Mouse (Mus musculus) forebrain, embryonic 11.5 days (tissue): Measurements from ENCODE around the gene Dab1. TPM values are rescaled to one million over a fixed set of nuclear protein-coding genes. Genes with fewer than 3 reads are reported as not detected.

ENCODE experiments used
- ATAC-seq: fragments of 200-750 bp; cut with Nextera tagmentation; replicated peaks from 2 replicates; pipeline ENCODE4 v1.8.0; 2017; ENCODE audit warnings: moderate TSS enrichment; ENCODE audit not compliant: low FRiP score
- DNase-seq: peaks from one replicate; pipeline ENCODE4 v3.0.0-alpha.2; 2017; ENCODE audit warnings: low spot score
- H3K27ac ChIP-seq: fragments of 300-500 bp; sonication (generic); 2 replicates; pipeline ENCODE4 v1.5.1; 2014; ENCODE audit warnings: low read depth, low read length
- H3K27me3 ChIP-seq: fragments of 300-500 bp; sonication (generic); 2 replicates; pipeline ENCODE4 v1.6.1; 2014; ENCODE audit warnings: mild to moderate bottlenecking, low read length, mixed read lengths; ENCODE audit not compliant: control insufficient read depth, insufficient read depth
- H3K36me3 ChIP-seq: fragments of 300-500 bp; sonication (generic); 2 replicates; pipeline ENCODE4 v1.6.1; 2014; ENCODE audit warnings: mild to moderate bottlenecking, low read length, moderate library complexity, mixed read lengths; ENCODE audit not compliant: control insufficient read depth, insufficient read depth
- H3K4me1 ChIP-seq: fragments of 300-500 bp; sonication (generic); replicated peaks from 2 replicates; pipeline ENCODE4 v1.6.1; 2014; ENCODE audit warnings: low read length, mixed read lengths; ENCODE audit not compliant: control insufficient read depth, insufficient read depth
- H3K4me2 ChIP-seq: fragments of 300-500 bp; sonication (generic); 2 replicates; pipeline ENCODE4 v1.6.1; 2014; ENCODE audit warnings: low read depth, mild to moderate bottlenecking, low read length, moderate library complexity, mixed read lengths; ENCODE audit not compliant: severe bottlenecking
- H3K4me3 ChIP-seq: fragments of 300-500 bp; sonication (generic); 2 replicates; pipeline ENCODE4 v1.5.1; 2014; ENCODE audit warnings: low read depth, low read length
- H3K9ac ChIP-seq: fragments of 300-500 bp; sonication (generic); 2 replicates; pipeline ENCODE4 v1.6.1; 2014; ENCODE audit warnings: low read length
- H3K9me3 ChIP-seq: fragments of 300-500 bp; sonication (generic); 2 replicates; pipeline ENCODE4 v1.6.1; 2016; ENCODE audit warnings: low read length, mixed read lengths; ENCODE audit not compliant: control insufficient read depth
- WGBS: fragments of 180-500 bp; shearing (Covaris S2); extraction: QIAGEN DNeasy Blood & Tissue Kit; methylation state at CpG from one replicate; pipeline ENCODE4 v1.1.7; 2014; 5-methylcytosine and 5-hydroxymethylcytosine counted together
- polyA plus RNA-seq: library from polyadenylated mRNA; unstranded; fragments of >200 nt; fragmentation: Nextera tagmentation; extraction: Ambion mirVana; gene quantifications from 2 replicates; pipeline ENCODE4 v1.2.1, GENCODE M21; 2014

Gene Dab1
- polyA plus RNA-seq, 1 experiment from 2014 or later: 51.6 TPM

DNA sequence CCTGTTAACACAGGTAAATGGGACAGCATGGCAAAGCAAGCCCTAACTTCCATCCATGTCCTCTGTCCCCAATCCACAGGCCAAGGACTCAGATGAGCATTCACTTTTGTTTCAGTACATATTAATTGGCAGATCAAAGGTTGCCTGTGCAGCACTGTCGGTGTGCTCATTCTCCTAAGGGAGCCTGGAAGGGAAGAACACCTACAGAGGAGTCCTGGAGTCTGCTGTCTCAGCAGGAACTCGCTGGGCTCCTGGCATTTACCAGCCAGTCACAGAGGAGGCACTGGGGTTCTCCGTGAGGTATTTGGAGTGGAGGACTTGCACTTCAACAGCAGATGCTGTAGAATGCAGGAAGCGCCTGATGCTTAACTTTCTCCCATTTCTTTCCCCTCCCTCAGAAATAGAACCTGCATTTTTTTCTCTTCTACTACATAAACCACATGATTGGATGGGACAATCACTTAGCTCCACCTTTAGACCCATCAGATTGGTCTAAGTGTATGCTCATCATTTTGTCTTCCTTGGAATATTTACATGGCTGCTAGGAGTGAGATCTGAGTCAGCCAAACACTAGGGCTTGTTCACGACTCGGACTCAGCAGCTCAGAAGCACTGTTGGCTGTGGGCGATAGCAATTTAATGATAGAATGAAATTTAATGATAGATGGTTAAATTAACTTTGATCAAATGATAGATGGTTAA lies 837.2 kb downstream of the Dab1 start:
- Histone ChIP-seq H3K27me3 (no peaks in the 10 kb centered on the region), H3K36me3 (no peaks in the 10 kb centered on the region), H3K4me2 (no peak overlapping the region), H3K27ac (no peak overlapping the region), H3K4me3 (no peak overlapping the region), H3K9ac (no peak overlapping the region), H3K4me1 (no peaks in the 10 kb centered on the region), H3K9me3 (no peaks in the 10 kb centered on the region)
- ATAC-seq (no peak), DNase-seq (no peak)
- WGBS: 90% methylated on average over 7 of the region's 7 CpGs

DNA sequence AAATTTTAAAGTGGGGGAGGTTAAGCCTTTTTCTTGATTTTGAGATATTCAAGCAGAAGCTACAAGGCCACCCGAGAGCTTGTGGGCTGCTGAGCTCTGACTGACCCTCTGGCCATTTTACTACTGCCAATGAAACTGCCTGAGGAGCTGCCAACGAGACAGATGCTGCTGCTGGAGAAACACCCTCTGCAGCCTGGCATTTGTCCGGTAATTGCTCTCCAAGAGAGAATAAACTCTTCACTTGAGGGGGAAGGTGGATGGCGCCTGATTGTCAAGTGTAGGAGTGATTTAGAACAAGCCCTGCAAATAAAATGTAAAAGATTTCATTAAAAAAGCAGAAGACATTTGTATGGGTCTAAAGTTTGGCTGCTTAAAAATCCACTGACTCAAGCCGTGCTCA lies 839.6 kb downstream of the Dab1 start:
- H3K9me3 ChIP-seq: no peaks in the 10 kb centered on the region
- DNase-seq: no peak
- no peak for ATAC-seq
- no peak overlapping the region for H3K9ac ChIP-seq
- H3K4me3 ChIP-seq: no peak overlapping the region
- 80% methylated on average over 5 of the region's 5 CpGs for WGBS
- H3K27me3 ChIP-seq: no peaks in the 10 kb centered on the region
- H3K4me2 ChIP-seq: no peak overlapping the region
- H3K27ac ChIP-seq: no peak overlapping the region
- no peaks in the 10 kb centered on the region for H3K36me3 ChIP-seq
- 0 out of 2 replicates have a peak, but pooled peaks cover under 1% of the 10 kb centered on the region for H3K4me1 ChIP-seq

DNA sequence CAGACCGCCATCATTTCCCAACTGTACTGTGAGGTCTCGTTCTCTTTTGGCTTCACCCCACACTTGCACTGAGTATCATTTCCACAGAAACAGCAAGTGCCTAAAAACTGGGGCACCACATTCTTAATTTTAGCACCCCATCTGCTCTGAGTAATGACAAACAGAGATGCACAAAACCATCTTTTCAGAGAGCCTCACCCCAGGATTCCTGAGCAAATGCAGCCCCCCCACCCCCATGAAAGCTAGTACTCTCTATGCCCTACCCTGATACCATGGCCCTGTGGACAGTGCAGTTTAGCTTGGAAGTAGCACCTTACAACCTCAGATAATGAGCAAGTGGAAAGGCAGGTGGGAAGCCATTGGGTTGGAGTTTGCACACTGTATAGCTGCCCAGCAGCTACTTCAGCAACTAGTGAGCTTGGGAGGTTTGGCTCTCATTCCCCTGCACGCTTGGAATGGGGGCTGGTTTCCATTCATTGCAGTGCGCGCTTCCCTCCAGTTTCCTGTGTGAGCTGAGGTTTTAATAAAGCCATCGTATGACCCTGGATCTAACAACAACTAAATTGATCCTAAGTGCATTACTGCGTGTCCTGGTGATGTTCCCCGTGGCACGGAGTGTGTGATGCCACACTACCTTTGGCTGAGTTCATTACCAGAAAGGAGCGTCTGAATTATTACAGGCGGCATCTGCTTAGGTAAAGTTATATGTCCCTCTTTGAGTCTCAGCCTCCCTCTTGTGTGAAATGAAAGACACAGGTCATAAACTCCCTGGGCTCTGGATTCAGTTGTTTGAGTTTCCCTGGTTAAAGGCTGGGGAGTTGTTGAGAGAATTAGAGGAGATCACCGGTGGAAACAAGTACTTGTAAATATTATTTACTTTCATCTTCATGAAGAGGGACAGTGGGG lies 842.2 kb downstream of the Dab1 start:
- 91% methylated on average over 12 of the region's 12 CpGs for WGBS
- ATAC-seq (no peak), DNase-seq (no peak)
- peaks cover 5% of the 10 kb centered on the region; the same call in 1 of the 2 replicates for H3K4me1 ChIP-seq
- no peaks in the 10 kb centered on the region for H3K27me3 ChIP-seq
- no peaks in the 10 kb centered on the region for H3K9me3 ChIP-seq
- H3K36me3 ChIP-seq: no peaks in the 10 kb centered on the region
- H3K9ac ChIP-seq: no peak overlapping the region
- no peak overlapping the region for H3K27ac ChIP-seq
- no peak overlapping the region for H3K4me2 ChIP-seq
- no peak overlapping the region for H3K4me3 ChIP-seq

DNA sequence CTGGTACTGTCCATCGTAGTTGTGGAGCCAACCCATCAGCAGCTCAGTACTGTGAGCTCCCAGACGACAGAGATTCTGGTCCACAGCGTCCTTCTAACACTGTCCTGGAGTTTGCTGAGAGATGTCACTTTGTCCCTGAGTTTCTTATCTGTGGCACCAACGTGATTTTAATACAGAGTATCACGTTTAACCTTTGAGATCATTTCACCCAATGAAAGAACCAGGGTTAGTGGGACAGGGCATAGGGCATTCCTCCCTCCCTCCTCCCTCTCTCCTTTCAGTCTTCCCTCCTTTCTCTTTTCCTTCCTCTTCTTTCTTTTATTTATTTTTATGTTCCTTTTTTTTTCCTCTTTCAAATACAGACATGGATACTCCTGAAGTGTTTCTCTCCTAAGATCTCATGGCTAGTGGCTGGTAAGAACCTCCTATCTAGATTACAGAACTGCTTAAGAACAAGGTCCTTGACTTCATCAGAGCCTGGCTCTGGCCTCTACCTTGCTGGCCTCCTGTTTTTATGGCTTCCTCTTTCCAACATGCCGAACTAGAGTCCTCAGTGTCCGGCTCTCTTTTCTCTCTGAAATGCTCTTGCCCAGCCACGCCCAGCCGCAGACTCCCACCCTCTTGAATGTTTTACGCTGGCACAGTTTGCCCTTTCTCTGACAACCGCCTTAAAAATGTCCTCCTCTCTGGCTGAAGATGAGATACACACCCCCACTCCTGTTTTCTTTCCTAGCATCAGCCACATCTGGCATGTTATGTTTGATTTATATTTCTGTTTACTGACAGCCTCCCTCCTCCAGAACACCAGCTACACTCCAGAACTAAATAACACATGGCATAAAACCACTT lies 844.0 kb downstream of the Dab1 start:
- no peaks in the 10 kb centered on the region for H3K36me3 ChIP-seq
- H3K4me2 ChIP-seq: no peak overlapping the region
- DNase-seq (no peak), ATAC-seq (no peak)
- no peaks in the 10 kb centered on the region for H3K27me3 ChIP-seq
- WGBS: 86% methylated on average over 11 of the region's 11 CpGs
- peaks cover 5% of the 10 kb centered on the region; the same call in 1 of the 2 replicates for H3K4me1 ChIP-seq
- no peaks in the 10 kb centered on the region for H3K9me3 ChIP-seq
- H3K9ac ChIP-seq: no peak overlapping the region
- no peak overlapping the region for H3K4me3 ChIP-seq
- no peak overlapping the region for H3K27ac ChIP-seq

DNA sequence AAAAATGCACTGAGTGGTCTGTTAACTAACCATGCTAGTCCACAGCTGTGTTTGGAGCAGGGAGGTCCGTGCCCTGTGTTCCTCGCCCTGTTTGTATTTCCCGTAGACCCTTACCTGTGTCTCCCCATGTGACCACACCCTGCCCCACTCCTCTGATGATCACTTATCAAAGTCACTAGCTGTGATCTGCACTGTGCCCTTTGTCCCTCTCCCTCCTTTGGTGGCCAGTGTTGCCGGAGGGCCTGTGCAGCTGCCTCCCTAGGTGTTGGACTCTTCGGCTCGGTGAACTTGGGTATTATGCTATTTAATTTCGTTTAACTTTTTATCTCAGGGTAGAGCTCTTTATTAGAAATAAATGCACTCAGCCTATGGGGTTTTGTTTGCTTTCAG lies 844.6 kb downstream of the Dab1 start:
- no peak overlapping the region for H3K4me2 ChIP-seq
- DNase-seq: no peak
- 60% methylated on average over 7 of the region's 7 CpGs for WGBS
- H3K9me3 ChIP-seq: no peaks in the 10 kb centered on the region
- no peak overlapping the region for H3K27ac ChIP-seq
- H3K9ac ChIP-seq: no peak overlapping the region
- no peak for ATAC-seq
- H3K4me1 ChIP-seq: peaks cover 5% of the 10 kb centered on the region; the same call in 1 of the 2 replicates
- H3K27me3 ChIP-seq: no peaks in the 10 kb centered on the region
- no peaks in the 10 kb centered on the region for H3K36me3 ChIP-seq
- no peak overlapping the region for H3K4me3 ChIP-seq

DNA sequence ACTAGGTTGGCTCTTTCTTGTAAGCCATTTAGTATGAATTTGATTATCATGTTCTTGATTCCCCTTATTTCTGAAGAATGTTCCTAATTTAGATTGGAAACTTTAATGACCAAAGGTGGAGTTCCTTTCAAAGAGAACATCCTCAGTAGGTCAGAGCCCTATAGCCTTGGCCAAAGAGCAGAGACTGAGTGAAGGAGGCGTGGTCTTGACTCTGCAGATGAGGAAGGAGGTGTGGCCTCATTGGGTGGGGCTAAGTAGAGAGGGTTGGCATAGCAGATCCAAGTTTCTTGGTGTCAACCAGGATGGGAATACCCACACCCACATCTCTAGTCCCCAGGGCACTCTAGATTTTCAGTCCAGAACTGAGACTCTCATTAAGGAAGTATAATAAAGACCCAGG lies 846.4 kb downstream of the Dab1 start:
- ATAC-seq (0 out of 2 replicates have a peak, but pooled peaks have one; percentile 21), DNase-seq (no peak)
- Histone ChIP-seq H3K4me3 (no peak overlapping the region), H3K27me3 (no peaks in the 10 kb centered on the region), H3K27ac (no peak overlapping the region), H3K4me2 (no peak overlapping the region), H3K9me3 (no peaks in the 10 kb centered on the region), H3K9ac (no peak overlapping the region), H3K4me1 (peaks cover 5% of the 10 kb centered on the region; the same call in 1 of the 2 replicates), H3K36me3 (no peaks in the 10 kb centered on the region)
- 87% methylated on average over 1 of the region's 1 CpGs for WGBS

DNA sequence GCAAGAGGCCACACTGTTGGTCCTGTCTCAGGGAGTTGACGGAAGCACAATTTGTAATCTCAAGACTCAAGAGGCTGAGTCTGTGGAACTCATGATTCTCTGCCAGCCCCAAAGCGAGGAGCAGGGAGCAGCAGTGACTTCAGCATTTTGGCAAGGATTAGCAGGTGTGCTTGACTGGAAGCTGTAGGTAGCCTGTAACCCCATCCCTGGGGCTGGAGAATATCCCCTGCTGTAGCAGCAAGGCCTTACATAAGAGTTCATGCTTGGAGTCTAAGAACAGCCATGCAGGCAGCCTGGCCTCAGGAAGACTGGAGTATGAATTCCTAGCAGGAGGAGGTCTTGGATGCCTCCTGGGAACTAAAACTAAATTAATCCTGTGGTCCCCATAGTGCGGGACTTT lies 849.5 kb downstream of the Dab1 start:
- no peak for ATAC-seq
- Histone ChIP-seq H3K4me1 (peaks cover 5% of the 10 kb centered on the region; the same call in 1 of the 2 replicates), H3K27me3 (no peaks in the 10 kb centered on the region), H3K36me3 (no peaks in the 10 kb centered on the region), H3K9me3 (no peaks in the 10 kb centered on the region), H3K4me3 (no peak overlapping the region), H3K27ac (no peak overlapping the region), H3K4me2 (no peak overlapping the region), H3K9ac (no peak overlapping the region)
- DNase-seq: no peak
- 91% methylated on average over 3 of the region's 3 CpGs for WGBS

DNA sequence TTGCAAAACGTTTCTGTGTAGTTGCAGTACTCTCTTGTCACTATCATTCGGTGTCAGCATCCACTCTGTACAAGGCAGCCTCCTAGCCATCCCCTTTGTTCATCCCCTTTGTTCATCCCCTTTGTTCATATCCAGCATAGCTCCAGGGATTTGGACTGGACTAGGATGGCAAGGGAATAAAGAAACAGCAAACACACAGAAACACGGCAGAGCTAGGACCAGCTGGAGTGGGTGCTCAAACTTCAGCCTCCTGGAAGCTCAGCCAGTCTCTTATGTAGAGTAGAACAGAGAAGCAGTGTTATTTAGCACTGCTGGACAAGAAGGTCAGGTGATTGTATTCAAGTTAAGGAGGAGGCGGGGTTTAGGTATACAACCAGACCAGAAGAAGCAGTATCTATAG lies 853.8 kb downstream of the Dab1 start:
- H3K9me3 ChIP-seq: no peaks in the 10 kb centered on the region
- H3K4me1 ChIP-seq: no peaks in the 10 kb centered on the region
- ATAC-seq: no peak

More for the DNA sequence above, 853.8 kb downstream of the Dab1 start:
- no peak overlapping the region for H3K9ac ChIP-seq
- no peak for DNase-seq
- H3K4me3 ChIP-seq: no peak overlapping the region
- H3K36me3 ChIP-seq: no peaks in the 10 kb centered on the region
- no peak overlapping the region for H3K27ac ChIP-seq
- H3K4me2 ChIP-seq: no peak overlapping the region
- no peaks in the 10 kb centered on the region for H3K27me3 ChIP-seq
- WGBS: 66% methylated on average over 4 of the region's 4 CpGs
